Mouse (Mus musculus) C2C12 (cell line): Measurements from ENCODE around the gene Tmem119. TPM values are rescaled to one million over a fixed set of nuclear protein-coding genes. Genes with fewer than 3 reads are reported as not detected.
A peak's percentile ranks its signal among the peaks of the same experiment; 100 is the strongest.

Experiments used
- H3K27me3 ChIP-seq: one replicate; pipeline ENCODE4 v1.6.1; 2011; ENCODE audit not compliant: control insufficient read depth, insufficient read depth, insufficient read length
- H3K36me3 ChIP-seq: one replicate; pipeline ENCODE4 v1.6.1; 2011; ENCODE audit not compliant: control insufficient read depth, insufficient read depth
- H3K4me3 ChIP-seq: one replicate; pipeline ENCODE4 v1.5.1; 2011; ENCODE audit warnings: mild to moderate bottlenecking, control low read depth; ENCODE audit not compliant: poor library complexity, insufficient read depth, severe bottlenecking
- H3K79me2 ChIP-seq: one replicate; pipeline ENCODE4 v1.6.1; 2011; ENCODE audit not compliant: control insufficient read depth, insufficient read depth
- H3K79me3 ChIP-seq: one replicate; pipeline ENCODE4 v1.6.1; 2011; ENCODE audit warnings: low read depth, control low read depth
- H3ac ChIP-seq: one replicate; pipeline ENCODE3; 2011; ENCODE audit warnings: low read depth; ENCODE audit not compliant: control insufficient read depth, insufficient read length
- CEBPB ChIP-seq: IDR thresholded peaks from one replicate; pipeline ENCODE4 v1.6.1; 2011; ENCODE audit warnings: low read depth, mild to moderate bottlenecking, control low read depth, moderate library complexity
- CTCF ChIP-seq: IDR thresholded peaks from one replicate; pipeline ENCODE4 v1.5.1; 2011; ENCODE audit not compliant: control insufficient read depth, insufficient read depth, insufficient read length
- FOSL1 ChIP-seq: IDR thresholded peaks from one replicate; pipeline ENCODE4 v1.8.0; 2011; ENCODE audit warnings: mild to moderate bottlenecking, low read length; ENCODE audit not compliant: poor library complexity, insufficient read depth, severe bottlenecking
- MAX ChIP-seq: IDR thresholded peaks from one replicate; pipeline ENCODE4 v1.6.1; 2011; ENCODE audit warnings: mild to moderate bottlenecking, control low read depth
- MYOD1 ChIP-seq: IDR thresholded peaks from one replicate; pipeline ENCODE4 v1.6.1; 2011; ENCODE audit warnings: low read depth; ENCODE audit not compliant: control insufficient read depth, insufficient read length
- MYOG ChIP-seq: IDR thresholded peaks from one replicate; pipeline ENCODE4 v1.6.1; 2011; ENCODE audit not compliant: control insufficient read depth, insufficient read length; ENCODE audit errors: extremely low read depth
- USF1 ChIP-seq: IDR thresholded peaks from one replicate; pipeline ENCODE4 v1.6.1; 2011; ENCODE audit warnings: low read depth, mild to moderate bottlenecking, control low read depth, moderate library complexity
- long read RNA-seq, 2 experiments: library from polyadenylated mRNA; unstranded; transcript quantifications; one replicate each; pipeline ENCODE4 v2.0.0; 2019 to 2020
- polyA plus RNA-seq: library from polyadenylated mRNA; unstranded; fragments of >200 nt; fragmentation: generic; extraction: Trizol; gene quantifications from one replicate; pipeline ENCODE4 v1.2.1, GENCODE M21; 2012; ENCODE audit warnings: missing spikeins

Tmem119 gene
- polyA plus RNA-seq: 127 TPM
- long read RNA-seq, experiment 1, transcript Tmem119-201 (2 exons, 2,242 nt): major isoform, 124 of 148 reads
- long read RNA-seq, experiment 1, partial matches to known transcripts: 0 of 148 reads
- long read RNA-seq, experiment 1, other reads (novel, unspliced or antisense): 22 of 148 reads
- long read RNA-seq, experiment 2, transcript Tmem119-202 (3 exons, 336 nt): minor isoform, 14 of 497 reads
- long read RNA-seq, experiment 2, transcript Tmem119-201 (2 exons, 2,242 nt): major isoform, 474 of 497 reads
- long read RNA-seq, experiment 2, partial matches to known transcripts: 0 of 497 reads
- long read RNA-seq, experiment 2, other reads (novel, unspliced or antisense): 9 of 497 reads

GRCm38 (mm10) chr5:113800280-113800679 is at the start of gene Tmem119:
Gene Tmem119, minus strand, starts transcription at chr5:113800516.
- Histone ChIP-seq H3ac (peak within 1 kb of the TSS; percentile 27), H3K79me2 (peaks cover 11% of the 10 kb centered on the region), H3K79me3 (peaks cover 3% of the 10 kb centered on the region), H3K4me3 (peak within 1 kb of the TSS; percentile 30), H3K27me3 (no peaks in the 10 kb centered on the region), H3K36me3 (no peaks in the 10 kb centered on the region)
- peak; percentile 10 for TF ChIP-seq MYOD1
- TF ChIP-seq MAX: peak; percentile 18
- TF ChIP-seq FOSL1: no peak

GRCm38 (mm10) chr5:113847636-113848035 is 47.3 kb upstream of the Tmem119 start:
- TF ChIP-seq MYOG: no peak
- TF ChIP-seq CEBPB: no peak
- no peak for TF ChIP-seq CTCF
- no peak for TF ChIP-seq MAX
- no peak for TF ChIP-seq USF1
- no peak for TF ChIP-seq FOSL1
- no peak for TF ChIP-seq MYOD1
- H3K27me3 ChIP-seq: no peaks in the 10 kb centered on the region
- no peak overlapping the region for H3K4me3 ChIP-seq
- H3K36me3 ChIP-seq: peaks cover 84% of the 10 kb centered on the region
- H3K79me2 ChIP-seq: no peaks in the 10 kb centered on the region
- H3ac ChIP-seq: no peak overlapping the region
- peaks cover 5% of the 10 kb centered on the region for H3K79me3 ChIP-seq

GRCm38 (mm10) chr5:113846656-113847055 is 46.3 kb upstream of the Tmem119 start:
- no peaks in the 10 kb centered on the region for H3K79me2 ChIP-seq
- no peaks in the 10 kb centered on the region for H3K27me3 ChIP-seq
- H3K4me3 ChIP-seq: no peak overlapping the region
- peaks cover 3% of the 10 kb centered on the region for H3K79me3 ChIP-seq
- peaks cover 85% of the 10 kb centered on the region for H3K36me3 ChIP-seq
- no peak overlapping the region for H3ac ChIP-seq
- no peak for TF ChIP-seq USF1
- no peak for TF ChIP-seq MAX
- no peak for TF ChIP-seq MYOG
- TF ChIP-seq CEBPB: no peak
- no peak for TF ChIP-seq CTCF
- no peak for TF ChIP-seq MYOD1
- TF ChIP-seq FOSL1: no peak

GRCm38 (mm10) chr5:113845627-113846026 is 45.3 kb upstream of the Tmem119 start:
- no peak overlapping the region for H3K4me3 ChIP-seq
- no peaks in the 10 kb centered on the region for H3K27me3 ChIP-seq
- H3K79me3 ChIP-seq: peaks cover 2% of the 10 kb centered on the region
- no peak overlapping the region for H3ac ChIP-seq
- TF ChIP-seq CEBPB (no peak), MYOD1 (no peak), CTCF (no peak), FOSL1 (no peak), USF1 (no peak)
- peaks cover 80% of the 10 kb centered on the region for H3K36me3 ChIP-seq
- no peaks in the 10 kb centered on the region for H3K79me2 ChIP-seq

- H3K27me3 ChIP-seq: no peaks in the 10 kb centered on the region
- H3ac ChIP-seq: no peak overlapping the region
- H3K4me3 ChIP-seq: no peak overlapping the region
- peaks cover 76% of the 10 kb centered on the region for H3K36me3 ChIP-seq
- H3K79me2 ChIP-seq: no peaks in the 10 kb centered on the region
- peaks cover 2% of the 10 kb centered on the region for H3K79me3 ChIP-seq
- no peak for TF ChIP-seq FOSL1
- TF ChIP-seq CTCF: no peak
- TF ChIP-seq MYOD1: no peak
- no peak for TF ChIP-seq MAX
- no peak for TF ChIP-seq USF1
- no peak for TF ChIP-seq CEBPB
- TF ChIP-seq MYOG: no peak
Observed at GRCm38 (mm10) chr5:113844721-113845120, 44.4 kb upstream of the Tmem119 start.

- peaks cover 74% of the 10 kb centered on the region for H3K36me3 ChIP-seq
- no peak overlapping the region for H3K4me3 ChIP-seq
Observed at GRCm38 (mm10) chr5:113844106-113844505, 43.8 kb upstream of the Tmem119 start.

More at GRCm38 (mm10) chr5:113844106-113844505, 43.8 kb upstream of the Tmem119 start:
- Histone ChIP-seq H3K79me2 (no peaks in the 10 kb centered on the region), H3ac (no peak overlapping the region), H3K27me3 (no peaks in the 10 kb centered on the region), H3K79me3 (no peaks in the 10 kb centered on the region)
- TF ChIP-seq CTCF: no peak
- no peak for TF ChIP-seq MYOD1
- no peak for TF ChIP-seq MYOG
- TF ChIP-seq USF1: no peak
- no peak for TF ChIP-seq CEBPB
- no peak for TF ChIP-seq FOSL1
- no peak for TF ChIP-seq MAX
